26 mouse cellular contexts compared by ENCODE assay signal in genomic region chr6:38292871-38293646, GRCm38 (mm10). TPM values are rescaled to one million over a fixed set of nuclear protein-coding genes. Genes with fewer than 3 reads are reported as not detected.
A peak's percentile ranks its signal among the peaks of the same experiment; 100 is the strongest.
DNase-seq lines count a peak whose midpoint lies in the region; ATAC-seq and TF ChIP-seq lines count a peak whose summit lies in the region.
"Had no signal": no experiment of that assay in that cellular context is flagged by ENCODE, and none has a peak within 500 bp of the region (broad histone marks: within the 10 kb centered on the region; RNA-seq: fewer than 3 reads in every experiment).

No protein-coding gene starts in this region.

- 17% methylated on average over 11 of the region's 11 CpGs for WGBS in forebrain, embryonic 12.5 days
- WGBS in forebrain, postnatal 0 days: 18% methylated on average over 11 of the region's 11 CpGs
- 9% methylated on average over 11 of the region's 11 CpGs for WGBS in midbrain, embryonic 12.5 days
- 65% methylated on average over 11 of the region's 11 CpGs for WGBS in kidney, embryonic 14.5 days

- H3K9me3 ChIP-seq in forebrain, embryonic 12.5 days: no peaks in the 10 kb centered on the region
- no peaks in the 10 kb centered on the region for H3K9me3 ChIP-seq in forebrain, postnatal 0 days (ENCODE audit: low read length)
- H3K9me3 ChIP-seq in ES-E14 (ENCODE audit: control insufficient read depth, insufficient read depth, low read depth, low read length): no peaks in the 10 kb centered on the region
- no peaks in the 10 kb centered on the region for H3K9me3 ChIP-seq in midbrain, embryonic 12.5 days
- no peaks in the 10 kb centered on the region for H3K9me3 ChIP-seq in kidney, embryonic 14.5 days (ENCODE audit: control insufficient read depth, low read length)
- H3K9me3 ChIP-seq: G1E; hindbrain, embryonic 12.5 days; intestine, embryonic 15.5 days; liver, embryonic 12.5 days; stomach, embryonic 15.5 days had no signal

- ATAC-seq in forebrain, embryonic 12.5 days (ENCODE audit: low FRiP score): peak; percentile 64
- ATAC-seq in forebrain, postnatal 0 days: no peak
- ATAC-seq in midbrain, embryonic 12.5 days (ENCODE audit: low FRiP score, low read depth): peak; percentile 82
- ATAC-seq in granulocyte monocyte progenitor cell, adult 5-6 weeks (replicated peaks; ENCODE audit: poor library complexity, severe bottlenecking): no peak
- ATAC-seq in kidney, embryonic 14.5 days (ENCODE audit: low FRiP score, low TSS enrichment): no peak
- ATAC-seq: activated CD4-positive, CD25-positive, alpha-beta regulatory T cell, adult 4 months; hindbrain, postnatal 0 days; intestine, embryonic 15.5 days; liver, embryonic 12.5 days; liver, postnatal 0 days had no signal

- no peak overlapping the region for H3K4me2 ChIP-seq in forebrain, embryonic 12.5 days
- no peak overlapping the region for H3K4me2 ChIP-seq in forebrain, postnatal 0 days (ENCODE audit: low read depth)
- H3K4me2 ChIP-seq in midbrain, embryonic 12.5 days (replicated peaks): peak overlapping the region; percentile 32
- no peak overlapping the region for H3K4me2 ChIP-seq in kidney, embryonic 14.5 days (replicated peaks; ENCODE audit: low read depth, low read length)
- H3K4me2 ChIP-seq: hindbrain, embryonic 12.5 days; intestine, embryonic 15.5 days; liver, embryonic 12.5 days; stomach, embryonic 15.5 days had no signal

- 0 out of 2 replicates have a peak overlapping the region, but pooled peaks have one; percentile 25 for H3K9ac ChIP-seq in forebrain, embryonic 12.5 days
- H3K9ac ChIP-seq in forebrain, postnatal 0 days: no peak overlapping the region
- H3K9ac ChIP-seq in ES-E14 (ENCODE audit: insufficient read depth, low read depth, low read length, poor library complexity, severe bottlenecking): no peak overlapping the region; the same call in 1 of the 2 replicates
- H3K9ac ChIP-seq in midbrain, embryonic 12.5 days (replicated peaks): 0 out of 2 replicates have a peak overlapping the region, but pooled peaks have one; percentile 2
- H3K9ac ChIP-seq in kidney, embryonic 14.5 days (ENCODE audit: low read depth, low read length): no peak overlapping the region
- H3K9ac ChIP-seq: hindbrain, embryonic 12.5 days; intestine, embryonic 15.5 days; liver, embryonic 12.5 days; liver, postnatal 0 days; stomach, embryonic 15.5 days had no signal

- no peak overlapping the region for H3K4me3 ChIP-seq in forebrain, embryonic 12.5 days (replicated peaks)
- H3K4me3 ChIP-seq in forebrain, postnatal 0 days (ENCODE audit: low read depth, low read length): no peak overlapping the region
- H3K4me3 ChIP-seq in ES-E14 (ENCODE audit: insufficient read depth in 1 of 2, low read depth in 1 of 2, low read length in 2 of 2, poor library complexity in 1 of 2, severe bottlenecking in 1 of 2): no peak overlapping the region; a peak in 1 of 4 replicates
- no peak overlapping the region for H3K4me3 ChIP-seq in midbrain, embryonic 12.5 days
- H3K4me3 ChIP-seq in kidney, embryonic 14.5 days (ENCODE audit: low read length): no peak overlapping the region
- H3K4me3 ChIP-seq: hindbrain, embryonic 12.5 days; intestine, embryonic 15.5 days; liver, embryonic 12.5 days; stomach, embryonic 15.5 days had no signal

- H3K4me1 ChIP-seq in forebrain, embryonic 12.5 days: peaks cover 17% of the 10 kb centered on the region
- 0 out of 2 replicates have a peak, but pooled peaks cover 5% of the 10 kb centered on the region for H3K4me1 ChIP-seq in forebrain, postnatal 0 days (ENCODE audit: insufficient read depth)
- H3K4me1 ChIP-seq in ES-E14 (ENCODE audit: control insufficient read depth in 2 of 2, insufficient read depth in 2 of 2, low read length in 2 of 2, poor library complexity in 1 of 2): peaks cover 0 to 3% of the 10 kb centered on the region in 2 experiments; a peak in 1 of 4 replicates
- peaks cover 19% of the 10 kb centered on the region for H3K4me1 ChIP-seq in midbrain, embryonic 12.5 days
- H3K4me1 ChIP-seq in kidney, embryonic 14.5 days (ENCODE audit: control insufficient read depth, insufficient read depth, low read length): peaks cover 5% of the 10 kb centered on the region

- no peak for TF ChIP-seq CTCF in forebrain, postnatal 0 days (IDR thresholded peaks at IDR 0.05; ENCODE audit: low read depth)

- peak overlapping the region; percentile 65 for H3K27ac ChIP-seq in forebrain, embryonic 12.5 days
- no peak overlapping the region for H3K27ac ChIP-seq in forebrain, postnatal 0 days (ENCODE audit: low read depth, low read length)
- 0 out of 2 replicates have a peak overlapping the region, but pooled peaks have one; percentile 3 for H3K27ac ChIP-seq in ES-E14 (ENCODE audit: insufficient read depth, low read depth, low read length, poor library complexity, severe bottlenecking)
- peak overlapping the region; percentile 71 for H3K27ac ChIP-seq in midbrain, embryonic 12.5 days (replicated peaks)
- H3K27ac ChIP-seq in kidney, embryonic 14.5 days (ENCODE audit: low read depth, low read length): no peak overlapping the region
- H3K27ac ChIP-seq: hindbrain, embryonic 12.5 days; hindbrain, postnatal 0 days; intestine, embryonic 15.5 days; liver, embryonic 12.5 days; stomach, embryonic 15.5 days had no signal

- peaks cover 65% of the 10 kb centered on the region for H3K36me3 ChIP-seq in forebrain, embryonic 12.5 days (replicated peaks)
- peaks cover 21% of the 10 kb centered on the region for H3K36me3 ChIP-seq in forebrain, postnatal 0 days (ENCODE audit: insufficient read depth)
- H3K36me3 ChIP-seq in ES-E14 (ENCODE audit: control insufficient read depth, insufficient read depth, low read length, poor library complexity, severe bottlenecking): peaks cover 7% of the 10 kb centered on the region
- peaks cover 48% of the 10 kb centered on the region for H3K36me3 ChIP-seq in midbrain, embryonic 12.5 days
- peaks cover 72% of the 10 kb centered on the region for H3K36me3 ChIP-seq in kidney, embryonic 14.5 days (ENCODE audit: control insufficient read depth, insufficient read depth, low read length)

- in situ Hi-C loops in ES-E14 (cut with MboI; ENCODE audit: low sequenced_read_pairs in 2 of 2, unreplicated experiment in 2 of 2): no loop called here

- no peak for DNase-seq in forebrain, postnatal 0 days
- DNase-seq in ES-E14 (ENCODE audit: low read depth, low spot score) (peak; percentile 37), R1 (ENCODE audit: low read depth, low spot score) (peak; percentile 93)
- DNase-seq in heart, postnatal 4 days: no peak
- DNase-seq: adrenal gland, adult 8-10 months; B cell, adult 2 months; cerebellum, adult 9-11 months; kidney, adult 2 months; layer of hippocampus, postnatal 36 days; left cerebral cortex, postnatal 4 days; liver, postnatal 0 days; lung, postnatal 36 days; right cerebral cortex, postnatal 25 days; thymus, postnatal 14 days had no signal

- peaks cover 18% of the 10 kb centered on the region for H3K27me3 ChIP-seq in forebrain, embryonic 12.5 days
- no peaks in the 10 kb centered on the region for H3K27me3 ChIP-seq in forebrain, postnatal 0 days (ENCODE audit: insufficient read depth, low read length)
- peaks cover 60% of the 10 kb centered on the region for H3K27me3 ChIP-seq in midbrain, embryonic 12.5 days
- H3K27me3 ChIP-seq in kidney, embryonic 14.5 days (ENCODE audit: control insufficient read depth, insufficient read depth, low read length): no peaks in the 10 kb centered on the region
- H3K27me3 ChIP-seq: hindbrain, embryonic 12.5 days; intestine, embryonic 15.5 days; liver, embryonic 12.5 days; stomach, embryonic 15.5 days had no signal

TF ChIP-seq in ES-E14, 5 proteins besides CTCF, POLR2A, EP300 and RAD21:
- TF ChIP-seq CHD2 (IDR thresholded peaks at IDR 0.05; ENCODE audit: low read depth, low read length): no peak
- peak; percentile 69 for TF ChIP-seq MAFK (IDR thresholded peaks at IDR 0.05; ENCODE audit: insufficient read depth, low read depth, low read length)

RNA-seq across cellular contexts. Expression of gene Zc3hav1l, which starts 6.0 kb away (rescaled TPM):
- polyA plus RNA-seq in forebrain, embryonic 12.5 days (2016; fragmentation: Nextera tagmentation; extraction: Ambion mirVana): 12.6 and 17.3 TPM in 2 replicates
- 5.3 and 8.4 TPM in 2 replicates for total RNA-seq in forebrain, postnatal 0 days (2014; rRNA removed)
- 2.4 and 2.9 TPM in 2 replicates for polyA plus RNA-seq in forebrain, postnatal 0 days (2015; fragmentation: Nextera tagmentation; extraction: Ambion mirVana)
- total RNA-seq in ES-E14 (2012; rRNA removed): 2.6 and 3.8 TPM in 2 replicates
- polyA plus RNA-seq in midbrain, embryonic 12.5 days (2016; fragmentation: Nextera tagmentation; extraction: Ambion mirVana): 12.2 and 15.0 TPM in 2 replicates
- total RNA-seq in heart, postnatal 4 days (2021): 10 to 100 TPM; 10.2 to 10.4 TPM
- 19.3 and 23.8 TPM in 2 replicates for total RNA-seq in granulocyte monocyte progenitor cell, adult 5-6 weeks (2014; fragmentation: Nextera tagmentation)
- 4.1 and 5.1 TPM in 2 replicates for total RNA-seq in granulocyte monocyte progenitor cell, adult 5-6 weeks (2017)
- polyA plus RNA-seq in kidney, embryonic 14.5 days (2014; fragmentation: Nextera tagmentation; extraction: Ambion mirVana): 10.9 and 14.9 TPM in 2 replicates
- total RNA-seq: monocyte, adult 5-6 weeks had no signal

RNA-seq across cellular contexts. Expression of gene D630045J12Rik, which starts 39.2 kb away (rescaled TPM):
- polyA plus RNA-seq in forebrain, embryonic 12.5 days (2016; fragmentation: Nextera tagmentation; extraction: Ambion mirVana): 13.0 and 13.6 TPM in 2 replicates
- total RNA-seq in forebrain, postnatal 0 days (2014; rRNA removed): 33.7 and 38.7 TPM in 2 replicates
- 7.7 and 11.4 TPM in 2 replicates for polyA plus RNA-seq in forebrain, postnatal 0 days (2015; fragmentation: Nextera tagmentation; extraction: Ambion mirVana)
- total RNA-seq in ES-E14 (2012; rRNA removed): 4.1 and 6.3 TPM in 2 replicates
- polyA plus RNA-seq in midbrain, embryonic 12.5 days (2016; fragmentation: Nextera tagmentation; extraction: Ambion mirVana): 11.7 and 13.7 TPM in 2 replicates
- 1 to 10 TPM; 3.7 to 3.9 TPM for total RNA-seq in heart, postnatal 4 days (2021)
- total RNA-seq in granulocyte monocyte progenitor cell, adult 5-6 weeks (2014; fragmentation: Nextera tagmentation): 2.0 and 2.2 TPM in 2 replicates
- 0.15 and 0.22 TPM in 2 replicates for total RNA-seq in granulocyte monocyte progenitor cell, adult 5-6 weeks (2017)
- polyA plus RNA-seq in kidney, embryonic 14.5 days (2014; fragmentation: Nextera tagmentation; extraction: Ambion mirVana): 7.9 and 12.3 TPM in 2 replicates
- total RNA-seq: monocyte, adult 5-6 weeks had no signal

Comparison
In these comparisons a context has a peak if more than half of its experiments do, and no peak if none do; other contexts are left out.
1. ATAC-seq: peak in forebrain, embryonic 12.5 days (single experiment) and midbrain, embryonic 12.5 days (single experiment); none in forebrain, postnatal 0 days (single experiment), granulocyte monocyte progenitor cell, adult 5-6 weeks (single experiment) and kidney, embryonic 14.5 days (single experiment).
2. H3K27ac ChIP-seq: peak in forebrain, embryonic 12.5 days (single experiment), ES-E14 (single experiment) and midbrain, embryonic 12.5 days (single experiment); none in forebrain, postnatal 0 days (single experiment) and kidney, embryonic 14.5 days (single experiment).
3. H3K9ac ChIP-seq: peak in forebrain, embryonic 12.5 days (single experiment) and midbrain, embryonic 12.5 days (single experiment); none in forebrain, postnatal 0 days (single experiment), ES-E14 (single experiment) and kidney, embryonic 14.5 days (single experiment).
4. DNase-seq: peak in ES-E14 (single experiment) and R1 (single experiment); none in forebrain, postnatal 0 days (single experiment) and heart, postnatal 4 days (single experiment).